Mouse (Mus musculus) stomach, postnatal 0 days (tissue): ENCODE results near the gene Zswim1. TPM values are rescaled to one million over a fixed set of nuclear protein-coding genes. Genes with fewer than 3 reads are reported as not detected.
"Not testable (repeated sequence)": the region's sequence is repeated elsewhere in the genome, so short reads cannot be mapped to it uniquely, and the experiment has no call there.

Experiments
- ATAC-seq: fragments of 200-750 bp; cut with Nextera tagmentation; 2 replicates; pipeline ENCODE4 v1.8.0; 2017; ENCODE audit not compliant: low FRiP score, low TSS enrichment
- DNase-seq: peaks from one replicate; pipeline ENCODE4 v3.0.0-alpha.2; 2016; ENCODE audit warnings: low spot score
- H3K27ac ChIP-seq: fragments of 300-500 bp; sonication (generic); replicated peaks from 2 replicates; pipeline ENCODE4 v1.5.1; 2014; ENCODE audit warnings: mild to moderate bottlenecking, control low read depth
- H3K27me3 ChIP-seq: fragments of 300-500 bp; sonication (generic); 2 replicates; pipeline ENCODE4 v1.6.1; 2014; ENCODE audit warnings: low read length; ENCODE audit not compliant: control insufficient read depth, insufficient read depth
- H3K36me3 ChIP-seq: fragments of 300-500 bp; sonication (generic); 2 replicates; pipeline ENCODE4 v1.6.1; 2014; ENCODE audit warnings: low read length, mixed read lengths; ENCODE audit not compliant: control insufficient read depth, insufficient read depth
- H3K4me1 ChIP-seq: fragments of 300-500 bp; sonication (generic); replicated peaks from 2 replicates; pipeline ENCODE4 v1.6.1; 2014; ENCODE audit warnings: antibody characterized with exemption; ENCODE audit not compliant: control insufficient read depth, insufficient read depth
- H3K4me2 ChIP-seq: fragments of 300-500 bp; sonication (generic); replicated peaks from 2 replicates; pipeline ENCODE4 v1.6.1; 2014; ENCODE audit warnings: low read depth, mild to moderate bottlenecking, control low read depth, moderate library complexity
- H3K4me3 ChIP-seq: fragments of 300-500 bp; sonication (generic); 2 replicates; pipeline ENCODE4 v1.5.1; 2014; ENCODE audit warnings: low read depth, low read length, control low read depth
- H3K9ac ChIP-seq: fragments of 300-500 bp; sonication (generic); 2 replicates; pipeline ENCODE4 v1.6.1; 2014; ENCODE audit warnings: mild to moderate bottlenecking, low read length, control low read depth, mixed read lengths
- H3K9me3 ChIP-seq: fragments of 300-500 bp; sonication (generic); 2 replicates; pipeline ENCODE4 v1.6.1; 2016; ENCODE audit warnings: low read length; ENCODE audit not compliant: control insufficient read depth
- CTCF ChIP-seq: IDR thresholded peaks from 2 replicates; pipeline ENCODE4 v1.5.1; 2016; ENCODE audit warnings: antibody characterized with exemption, low read depth, mild to moderate bottlenecking, moderate library complexity
- EP300 ChIP-seq: optimal IDR thresholded peaks from 2 replicates; pipeline ENCODE3; 2016; ENCODE audit warnings: antibody characterized with exemption
- WGBS: fragments of 180-500 bp; shearing (Covaris S2); extraction: QIAGEN DNeasy Blood & Tissue Kit; methylation state at CpG from one replicate; pipeline ENCODE4 v1.1.7; 2014; 5-methylcytosine and 5-hydroxymethylcytosine counted together
- polyA plus RNA-seq: library from polyadenylated mRNA; unstranded; fragments of >200 nt; fragmentation: Nextera tagmentation; extraction: Ambion mirVana; gene quantifications from 2 replicates; pipeline ENCODE4 v1.2.1, GENCODE M21; 2015

Gene Zswim1
- polyA plus RNA-seq, 1 experiment from 2014 or later, result 10.1 TPM

- Histone ChIP-seq H3K27me3 (no peaks in the 10 kb centered on the region), H3K27ac (no peak overlapping the region), H3K4me3 (no peak overlapping the region), H3K9me3 (no peaks in the 10 kb centered on the region), H3K4me1 (peaks cover 8% of the 10 kb centered on the region; the same call in 1 of the 2 replicates), H3K36me3 (no peaks in the 10 kb centered on the region), H3K9ac (no peak overlapping the region), H3K4me2 (no peak overlapping the region)
- TF ChIP-seq CTCF (no peak), EP300 (no peak)
- 44% methylated on average over 4 of the region's 4 CpGs for WGBS
- ATAC-seq, result no peak
- DNase-seq, result no peak
These were observed 38.6 kb downstream of the Zswim1 start for GRCm38 (mm10) chr2:164861094-164861493.

- Histone ChIP-seq H3K27me3 (no peaks in the 10 kb centered on the region), H3K9ac (no peak overlapping the region), H3K4me3 (no peak overlapping the region), H3K4me2 (no peak overlapping the region), H3K36me3 (no peaks in the 10 kb centered on the region), H3K27ac (peak overlapping the region; percentile 75), H3K9me3 (no peaks in the 10 kb centered on the region), H3K4me1 (peaks cover 4% of the 10 kb centered on the region)
- DNase-seq (peak; percentile 59), ATAC-seq (peak; percentile 81; the same call in 1 of the 2 replicates)
- 21% methylated on average over 9 of the region's 9 CpGs for WGBS
- TF ChIP-seq EP300 (peak; percentile 32), CTCF (no peak)
These were observed 39.8 kb downstream of the Zswim1 start for GRCm38 (mm10) chr2:164862179-164862861.

- H3K4me3 ChIP-seq, H3K27ac ChIP-seq, H3K4me1 ChIP-seq, H3K36me3 ChIP-seq, ATAC-seq, H3K9ac ChIP-seq, DNase-seq, H3K9me3 ChIP-seq, H3K27me3 ChIP-seq, H3K4me2 ChIP-seq: not testable (repeated sequence)
- 96% methylated on average over 7 of the region's 9 CpGs for WGBS
These were observed 40.9 kb downstream of the Zswim1 start for GRCm38 (mm10) chr2:164863411-164863810.

GRCm38 (mm10) chr2:164864593-164864992 is 42.1 kb downstream of the Zswim1 start:
- no peak overlapping the region for H3K27ac ChIP-seq
- 59% methylated on average over 4 of the region's 4 CpGs for WGBS
- no peaks in the 10 kb centered on the region for H3K9me3 ChIP-seq

GRCm38 (mm10) chr2:164866741-164867551 is 44.5 kb downstream of the Zswim1 start:
- TF ChIP-seq CTCF (peak; percentile 24; the same call in 1 of the 2 replicates), EP300 (no peak)
- peak; percentile 76 for ATAC-seq
- Histone ChIP-seq H3K4me1 (no peaks in the 10 kb centered on the region; the same call in 1 of the 2 replicates), H3K4me2 (no peak overlapping the region), H3K9me3 (no peaks in the 10 kb centered on the region), H3K27me3 (no peaks in the 10 kb centered on the region), H3K27ac (peak overlapping the region; percentile 63), H3K4me3 (no peak overlapping the region), H3K9ac (no peak overlapping the region), H3K36me3 (no peaks in the 10 kb centered on the region)
- no peak for DNase-seq
- 22% methylated on average over 16 of the region's 16 CpGs for WGBS

More at GRCm38 (mm10) chr2:164864593-164864992, 42.1 kb downstream of the Zswim1 start:
- Histone ChIP-seq H3K4me1 (peaks cover 4% of the 10 kb centered on the region), H3K4me3 (no peak overlapping the region), H3K4me2 (no peak overlapping the region), H3K36me3 (no peaks in the 10 kb centered on the region), H3K9ac (no peak overlapping the region), H3K27me3 (no peaks in the 10 kb centered on the region)
- ATAC-seq (no peak), DNase-seq (no peak)
- TF ChIP-seq EP300, result no peak
- no peak for TF ChIP-seq CTCF

GRCm38 (mm10) chr2:164867566-164867965 is 45.1 kb downstream of the Zswim1 start:
- H3K9ac ChIP-seq, result no peak overlapping the region
- H3K27me3 ChIP-seq, result no peaks in the 10 kb centered on the region
- no peaks in the 10 kb centered on the region for H3K36me3 ChIP-seq
- no peak overlapping the region for H3K4me3 ChIP-seq
- ATAC-seq (no peak), DNase-seq (no peak)
- H3K9me3 ChIP-seq, result no peaks in the 10 kb centered on the region
- TF ChIP-seq EP300, result no peak
- peak; percentile 72 for TF ChIP-seq CTCF
- 89% methylated on average over 7 of the region's 7 CpGs for WGBS
- H3K4me2 ChIP-seq, result no peak overlapping the region
- H3K27ac ChIP-seq, result peak overlapping the region; percentile 63
- H3K4me1 ChIP-seq, result no peaks in the 10 kb centered on the region; the same call in 1 of the 2 replicates
